Mouse (Mus musculus) embryonic facial prominence, embryonic 15.5 days (tissue): ENCODE measurements around the gene Tfap2b. TPM values are rescaled to one million over a fixed set of nuclear protein-coding genes. Genes with fewer than 3 reads are reported as not detected.

Source experiments
- ATAC-seq: fragments of 200-750 bp; cut with Nextera tagmentation; 2 replicates; pipeline ENCODE4 v1.8.0; 2017; ENCODE audit warnings: low read depth, moderate TSS enrichment; ENCODE audit not compliant: insufficient number of reproducible peaks, low FRiP score, low TSS enrichment
- H3K27ac ChIP-seq: fragments of 300-500 bp; sonication (generic); replicated peaks from 2 replicates; pipeline ENCODE4 v1.5.1; 2015; ENCODE audit warnings: mild to moderate bottlenecking, inconsistent platforms
- H3K27me3 ChIP-seq: fragments of 300-500 bp; sonication (generic); 2 replicates; pipeline ENCODE4 v1.6.1; 2015; ENCODE audit warnings: inconsistent platforms
- H3K36me3 ChIP-seq: fragments of 300-500 bp; sonication (generic); 2 replicates; pipeline ENCODE4 v1.6.1; 2015; ENCODE audit warnings: mild to moderate bottlenecking, inconsistent platforms
- H3K4me1 ChIP-seq: fragments of 300-500 bp; sonication (generic); 2 replicates; pipeline ENCODE4 v1.6.1; 2015; ENCODE audit warnings: inconsistent platforms
- H3K4me2 ChIP-seq: fragments of 300-500 bp; sonication (generic); replicated peaks from 2 replicates; pipeline ENCODE4 v1.6.1; 2015; ENCODE audit warnings: mild to moderate bottlenecking, inconsistent platforms
- H3K4me3 ChIP-seq: fragments of 300-500 bp; sonication (generic); replicated peaks from 2 replicates; pipeline ENCODE4 v1.5.1; 2015; ENCODE audit warnings: mild to moderate bottlenecking, inconsistent platforms
- H3K9ac ChIP-seq: fragments of 300-500 bp; sonication (generic); 2 replicates; pipeline ENCODE4 v1.6.1; 2015; ENCODE audit warnings: inconsistent platforms
- H3K9me3 ChIP-seq: fragments of 300-500 bp; sonication (generic); replicated peaks from 2 replicates; pipeline ENCODE4 v1.6.1; 2016; ENCODE audit warnings: inconsistent platforms
- WGBS: fragments of 180-500 bp; shearing (Covaris S2); methylation state at CpG from one replicate; pipeline ENCODE4 v1.1.7; 2015; 5-methylcytosine and 5-hydroxymethylcytosine counted together
- polyA plus RNA-seq: library from polyadenylated mRNA; unstranded; fragments of >200 nt; fragmentation: Nextera tagmentation; extraction: Ambion mirVana; gene quantifications from 2 replicates; pipeline ENCODE4 v1.2.1, GENCODE M21; 2015

Gene Tfap2b
- polyA plus RNA-seq, 1 experiment from 2014 or later, result 50.3 TPM

DNA sequence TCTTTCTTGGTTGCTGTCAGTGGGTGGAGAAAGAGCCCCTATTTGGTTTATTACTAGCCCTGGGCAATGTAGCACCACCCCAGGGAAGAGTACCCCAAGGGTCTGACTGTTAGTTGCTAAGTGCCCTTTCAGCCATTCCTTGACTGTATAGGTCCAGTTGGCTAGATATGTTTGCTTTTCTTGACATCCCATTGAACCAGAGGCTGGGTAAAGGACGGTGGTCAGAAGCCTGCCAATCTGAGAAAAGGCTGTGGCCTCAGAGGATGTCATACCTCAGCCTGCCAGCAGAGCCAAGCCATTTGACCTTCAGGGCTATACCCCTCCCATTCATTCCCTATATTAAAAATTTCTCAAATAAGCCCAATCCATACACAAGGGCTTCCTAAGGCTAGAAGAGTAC lies 24.0 kb downstream of the Tfap2b start:
- H3K4me1 ChIP-seq, result peaks cover 19% of the 10 kb centered on the region
- no peak for ATAC-seq
- H3K4me2 ChIP-seq, result no peak overlapping the region
- peaks cover 68% of the 10 kb centered on the region for H3K27me3 ChIP-seq
- 16% methylated on average over 1 of the region's 1 CpGs for WGBS
- H3K36me3 ChIP-seq, result no peaks in the 10 kb centered on the region
- no peak overlapping the region for H3K9ac ChIP-seq
- 0 out of 2 replicates have a peak overlapping the region, but pooled peaks have one; percentile 1 for H3K27ac ChIP-seq
- H3K9me3 ChIP-seq, result no peaks in the 10 kb centered on the region
- no peak overlapping the region for H3K4me3 ChIP-seq

DNA sequence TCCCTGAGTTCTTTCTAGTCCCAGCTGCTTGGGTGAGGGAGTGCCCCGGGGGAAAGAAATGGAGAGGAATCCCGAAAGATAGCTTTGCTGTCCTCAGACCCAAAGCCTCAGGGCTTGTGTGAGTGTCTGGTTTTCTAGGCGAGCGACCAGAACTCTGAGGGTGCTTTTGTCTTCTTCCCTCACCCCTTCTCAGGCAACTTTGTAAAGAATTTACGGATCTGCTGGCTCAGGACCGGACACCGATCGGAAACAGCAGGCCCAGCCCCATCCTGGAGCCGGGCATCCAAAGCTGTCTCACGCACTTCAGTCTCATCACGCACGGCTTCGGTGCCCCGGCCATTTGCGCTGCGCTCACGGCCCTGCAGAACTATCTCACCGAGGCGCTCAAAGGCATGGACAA lies 25.1 kb downstream of the Tfap2b start:
- Histone ChIP-seq H3K9ac (no peak overlapping the region), H3K4me2 (no peak overlapping the region; the same call in 1 of the 2 replicates), H3K4me1 (peaks cover 19% of the 10 kb centered on the region), H3K27ac (peak overlapping the region; percentile 60; the same call in 1 of the 2 replicates), H3K9me3 (no peaks in the 10 kb centered on the region), H3K27me3 (peaks cover 68% of the 10 kb centered on the region), H3K4me3 (no peak overlapping the region), H3K36me3 (no peaks in the 10 kb centered on the region)
- ATAC-seq, result no peak
- WGBS, result 10% methylated on average over 19 of the region's 19 CpGs

DNA sequence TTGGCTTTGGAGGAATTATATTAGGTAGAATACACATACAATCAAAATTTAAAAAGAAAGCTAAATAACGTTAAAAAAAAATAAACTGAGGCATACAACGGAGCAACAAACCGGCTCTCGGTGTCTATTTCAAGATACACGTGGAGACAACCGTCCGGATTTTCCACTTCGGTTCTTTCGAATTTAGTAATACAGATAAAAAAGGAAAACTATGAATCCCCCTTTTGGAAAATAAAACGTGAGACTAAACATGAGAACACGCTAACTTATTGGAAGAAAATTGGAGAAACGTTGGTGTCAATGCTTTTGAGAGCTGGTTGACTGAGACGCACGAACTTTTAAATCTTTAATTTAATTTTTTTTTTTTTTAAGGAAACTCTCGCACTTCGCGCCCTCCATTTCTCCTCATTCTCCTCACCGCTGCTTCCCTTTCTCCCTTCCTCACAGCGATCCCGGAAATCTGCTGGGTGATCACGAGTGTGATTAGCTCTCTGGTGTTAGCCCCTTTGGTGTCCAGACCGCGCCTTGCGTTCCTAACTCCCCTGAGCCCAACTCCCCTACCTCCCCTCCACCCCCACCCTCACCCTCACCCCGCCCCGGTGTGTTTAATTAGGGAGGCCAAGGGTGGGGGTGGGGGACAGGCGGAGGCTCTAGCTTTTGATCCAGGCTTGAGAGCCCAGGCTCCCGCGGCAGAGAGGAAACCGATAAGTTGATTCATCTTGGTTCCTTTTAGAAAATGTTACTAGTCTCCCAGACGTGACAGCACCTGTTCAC lies 25.9 kb downstream of the Tfap2b start:
- no peak overlapping the region for H3K9ac ChIP-seq
- peaks cover 19% of the 10 kb centered on the region for H3K4me1 ChIP-seq
- ATAC-seq, result no peak; the same call in 1 of the 2 replicates
- H3K27me3 ChIP-seq, result peaks cover 62% of the 10 kb centered on the region
- peak overlapping the region; percentile 35 for H3K4me2 ChIP-seq
- peak overlapping the region; percentile 51; the same call in 1 of the 2 replicates for H3K27ac ChIP-seq
- no peaks in the 10 kb centered on the region for H3K36me3 ChIP-seq
- WGBS, result 7% methylated on average over 31 of the region's 31 CpGs
- H3K9me3 ChIP-seq, result no peaks in the 10 kb centered on the region
- H3K4me3 ChIP-seq, result peak overlapping the region; percentile 16; the same call in 1 of the 2 replicates

DNA sequence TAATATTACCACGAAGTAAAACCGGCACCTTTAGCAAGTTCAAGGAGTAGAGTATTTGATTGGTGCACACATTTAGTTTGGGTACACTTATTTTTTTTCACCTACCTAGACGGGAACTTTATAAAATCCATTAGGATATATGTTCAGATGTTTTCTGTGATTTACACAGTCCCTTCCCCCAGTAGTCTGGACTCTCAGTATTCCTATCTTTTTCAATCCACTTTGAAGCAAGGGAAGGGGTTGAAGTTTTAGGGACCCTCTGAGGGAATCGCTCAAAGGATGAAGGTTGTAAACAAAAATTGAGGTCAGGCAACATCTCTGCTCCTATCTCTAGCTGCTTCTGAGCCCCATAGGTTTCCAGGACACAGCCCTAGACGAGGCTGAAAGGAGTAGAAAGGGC lies 27.3 kb downstream of the Tfap2b start:
- peaks cover 70% of the 10 kb centered on the region for H3K27me3 ChIP-seq
- peak overlapping the region; percentile 55 for H3K27ac ChIP-seq
- H3K36me3 ChIP-seq, result no peaks in the 10 kb centered on the region
- no peak overlapping the region for H3K4me3 ChIP-seq
- peaks cover 17% of the 10 kb centered on the region for H3K4me1 ChIP-seq
- ATAC-seq, result no peak
- no peak overlapping the region for H3K9ac ChIP-seq
- WGBS, result 25% methylated on average over 5 of the region's 5 CpGs
- H3K4me2 ChIP-seq, result no peak overlapping the region
- no peaks in the 10 kb centered on the region for H3K9me3 ChIP-seq

DNA sequence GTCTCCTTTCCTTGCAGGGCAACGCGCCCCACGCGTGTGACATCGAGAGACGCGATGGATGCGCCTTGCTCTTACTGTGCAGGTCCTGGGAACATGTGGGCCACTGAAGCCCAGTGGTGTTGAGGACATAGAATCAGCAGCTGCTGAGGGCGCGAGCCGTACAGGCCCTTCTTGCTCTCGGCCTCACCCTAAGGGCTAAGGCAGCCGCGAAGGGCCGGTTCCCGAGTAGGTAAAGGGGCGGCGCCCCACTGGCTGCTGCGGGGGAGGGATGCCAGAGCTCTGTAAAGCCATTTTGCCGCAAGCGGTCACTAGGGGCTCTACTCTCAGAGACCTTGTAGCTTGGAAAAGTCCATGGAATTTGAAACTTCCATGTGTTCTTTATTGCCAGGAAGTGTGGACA lies 27.9 kb downstream of the Tfap2b start:
- H3K27ac ChIP-seq, result peak overlapping the region; percentile 55

DNA sequence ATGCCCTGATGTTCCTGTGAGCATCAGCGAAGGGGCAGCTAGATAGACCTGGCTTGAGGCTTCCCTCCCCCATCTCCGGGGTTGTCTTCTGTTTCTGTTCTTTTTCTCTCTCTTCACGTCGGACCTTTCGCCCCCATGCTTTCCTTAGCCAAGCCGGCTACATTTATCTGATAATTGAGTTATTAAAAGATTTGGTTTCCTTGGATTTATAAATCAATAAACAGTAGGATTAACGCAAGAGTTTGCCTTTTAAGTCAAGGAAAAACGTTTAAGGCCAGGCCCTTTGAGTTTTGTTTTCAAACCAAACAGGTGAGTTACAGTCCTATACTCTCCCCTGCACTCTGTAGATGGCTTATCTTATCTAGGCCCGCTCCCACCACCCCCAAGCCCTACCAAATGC lies 28.3 kb downstream of the Tfap2b start:
- Histone ChIP-seq H3K36me3 (no peaks in the 10 kb centered on the region), H3K4me1 (peaks cover 22% of the 10 kb centered on the region), H3K9me3 (no peaks in the 10 kb centered on the region), H3K27ac (no peak overlapping the region), H3K9ac (no peak overlapping the region), H3K4me2 (no peak overlapping the region), H3K4me3 (no peak overlapping the region), H3K27me3 (peaks cover 66% of the 10 kb centered on the region)
- WGBS, result 27% methylated on average over 9 of the region's 9 CpGs
- no peak for ATAC-seq

More for the DNA sequence above, 27.9 kb downstream of the Tfap2b start:
- Histone ChIP-seq H3K9me3 (no peaks in the 10 kb centered on the region), H3K4me3 (no peak overlapping the region), H3K36me3 (no peaks in the 10 kb centered on the region), H3K4me2 (peak overlapping the region; percentile 15; the same call in 1 of the 2 replicates), H3K4me1 (peaks cover 18% of the 10 kb centered on the region), H3K9ac (no peak overlapping the region), H3K27me3 (peaks cover 65% of the 10 kb centered on the region)
- 13% methylated on average over 21 of the region's 21 CpGs for WGBS
- ATAC-seq, result no peak

DNA sequence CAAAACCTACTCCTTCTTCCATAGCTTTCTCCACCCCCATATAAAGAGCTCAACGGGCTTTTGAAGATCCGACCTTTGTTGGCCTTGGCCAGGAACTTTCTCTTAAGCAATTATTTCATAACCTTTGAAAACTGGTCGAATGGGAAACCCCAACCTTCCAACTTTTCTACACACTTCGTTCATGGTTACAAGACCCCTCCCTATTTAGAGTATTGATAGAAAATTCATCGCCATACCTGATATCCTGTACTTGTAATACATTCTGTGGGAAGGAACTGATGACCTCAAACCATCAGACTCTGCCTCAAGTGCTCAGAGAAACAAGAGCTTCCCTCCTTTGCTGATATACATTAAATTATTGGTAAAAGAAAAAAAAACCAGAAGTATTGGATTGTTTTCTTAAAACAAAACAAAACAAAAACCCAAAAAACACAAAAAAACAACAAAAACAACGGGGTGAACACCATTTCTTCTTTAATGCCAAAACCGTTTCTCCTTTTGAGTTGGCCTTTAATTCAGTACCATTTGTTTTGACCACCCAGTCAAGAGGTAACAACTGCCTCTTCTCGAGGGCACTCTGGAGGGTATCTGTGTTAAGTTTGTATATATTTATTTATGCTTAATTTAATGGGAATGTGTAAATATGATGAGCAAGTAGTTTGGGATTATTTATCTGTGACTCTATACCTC lies 29.2 kb downstream of the Tfap2b start:
- H3K36me3 ChIP-seq, result no peaks in the 10 kb centered on the region
- peaks cover 67% of the 10 kb centered on the region for H3K27me3 ChIP-seq
- no peaks in the 10 kb centered on the region for H3K9me3 ChIP-seq
- no peak overlapping the region for H3K4me2 ChIP-seq
- no peak overlapping the region for H3K27ac ChIP-seq
- no peak overlapping the region for H3K4me3 ChIP-seq
- no peak overlapping the region for H3K9ac ChIP-seq
- ATAC-seq, result no peak
- H3K4me1 ChIP-seq, result peaks cover 24% of the 10 kb centered on the region
- 35% methylated on average over 8 of the region's 8 CpGs for WGBS

DNA sequence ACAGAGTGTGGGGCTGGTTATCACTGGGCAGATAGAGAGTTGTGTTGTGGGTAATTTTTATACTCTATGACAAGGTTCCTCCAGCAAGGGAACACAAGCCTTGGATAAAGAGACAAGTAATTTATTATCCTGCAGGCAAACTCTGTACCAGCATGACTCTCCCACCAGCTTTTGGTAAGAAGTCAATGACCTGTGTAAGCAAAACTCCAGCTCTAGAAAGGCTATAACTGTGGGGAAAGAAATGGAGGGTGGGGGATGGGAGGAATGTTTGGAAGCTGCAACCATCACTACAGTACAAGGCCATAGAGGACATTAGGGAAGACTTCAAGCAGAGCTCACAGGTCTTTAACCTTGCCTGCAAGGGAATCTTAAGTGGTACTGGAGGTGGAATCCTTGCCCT lies 31.3 kb downstream of the Tfap2b start:
- H3K4me3 ChIP-seq, result no peak overlapping the region
- H3K9me3 ChIP-seq, result no peaks in the 10 kb centered on the region
- H3K27me3 ChIP-seq, result peaks cover 55% of the 10 kb centered on the region
- peaks cover 22% of the 10 kb centered on the region for H3K4me1 ChIP-seq
- H3K9ac ChIP-seq, result no peak overlapping the region
- H3K4me2 ChIP-seq, result no peak overlapping the region
- H3K27ac ChIP-seq, result no peak overlapping the region
- H3K36me3 ChIP-seq, result no peaks in the 10 kb centered on the region
- no peak for ATAC-seq

DNA sequence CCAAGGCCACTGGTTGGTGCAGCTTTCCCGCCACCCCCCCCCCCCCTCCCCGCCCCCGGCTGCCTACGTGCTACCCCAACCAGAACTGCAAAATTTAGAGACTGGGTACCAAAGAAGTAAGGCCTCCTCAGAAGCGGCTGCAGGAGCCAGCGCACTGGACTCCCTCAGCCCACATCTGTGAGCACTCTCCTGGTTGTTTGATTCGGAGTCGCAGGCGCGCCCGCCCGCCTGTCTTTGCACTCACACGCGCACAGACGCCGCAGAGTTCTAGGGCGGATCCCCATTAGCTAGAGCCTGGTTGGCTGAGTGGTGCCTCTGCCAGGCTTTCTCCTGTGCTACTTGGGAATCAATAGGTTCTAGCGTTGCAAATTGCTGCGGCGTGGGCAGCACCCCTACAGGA lies 32.6 kb downstream of the Tfap2b start:
- no peak overlapping the region for H3K9ac ChIP-seq
- no peaks in the 10 kb centered on the region for H3K9me3 ChIP-seq
- ATAC-seq, result peak; percentile 74; the same call in 1 of the 2 replicates
- H3K36me3 ChIP-seq, result no peaks in the 10 kb centered on the region
- peaks cover 20% of the 10 kb centered on the region for H3K4me1 ChIP-seq
- H3K27me3 ChIP-seq, result peaks cover 45% of the 10 kb centered on the region
- peak overlapping the region; percentile 52 for H3K4me2 ChIP-seq
- peak overlapping the region; percentile 40 for H3K4me3 ChIP-seq
- peak overlapping the region; percentile 66 for H3K27ac ChIP-seq
- 1% methylated on average over 19 of the region's 20 CpGs for WGBS

DNA sequence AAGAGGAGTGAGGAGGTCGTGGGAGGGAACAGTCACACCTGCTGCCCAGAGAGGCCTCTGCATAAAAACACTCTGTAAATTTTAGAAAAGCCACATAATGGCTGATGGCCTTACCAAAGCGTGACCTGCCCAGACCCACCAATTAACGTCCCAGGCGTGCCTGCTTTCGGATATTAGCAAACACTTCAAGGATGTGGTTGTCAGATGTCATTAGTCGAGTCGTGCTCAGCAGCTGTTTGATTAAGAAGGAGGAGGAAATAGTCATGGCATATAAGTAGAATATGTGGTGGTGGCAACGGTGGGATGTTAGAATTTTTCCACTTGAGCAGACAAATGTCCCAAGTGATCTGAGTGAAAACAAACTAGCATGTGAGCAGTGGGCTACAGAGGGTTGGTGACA lies 33.3 kb downstream of the Tfap2b start:
- no peak for ATAC-seq
- H3K4me2 ChIP-seq, result peak overlapping the region; percentile 52
- H3K27me3 ChIP-seq, result peaks cover 38% of the 10 kb centered on the region

DNA sequence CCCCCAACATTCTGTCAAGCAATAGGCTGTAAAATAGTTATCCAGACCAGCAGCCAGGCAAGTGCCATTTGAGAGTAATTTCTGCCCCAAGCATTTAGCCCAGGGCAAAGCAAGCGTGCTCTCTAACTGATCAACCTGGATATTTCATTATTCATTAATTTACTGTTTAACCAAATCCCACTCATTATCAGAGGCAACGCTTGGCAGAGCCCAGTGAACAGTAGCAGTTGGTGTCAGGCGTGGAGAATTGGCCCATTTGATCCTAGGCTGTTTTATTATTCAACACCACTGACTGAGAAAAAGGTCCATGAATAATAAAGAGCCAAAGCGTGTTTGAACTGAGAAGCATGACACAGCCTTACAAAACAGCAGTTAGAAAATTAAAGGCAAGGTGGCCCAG lies 36.3 kb downstream of the Tfap2b start:
- H3K36me3 ChIP-seq, result no peaks in the 10 kb centered on the region
- 48% methylated on average over 4 of the region's 4 CpGs for WGBS

More for the DNA sequence above, 33.3 kb downstream of the Tfap2b start:
- Histone ChIP-seq H3K4me1 (peaks cover 13% of the 10 kb centered on the region), H3K36me3 (no peaks in the 10 kb centered on the region), H3K9ac (no peak overlapping the region), H3K27ac (no peak overlapping the region; the same call in 1 of the 2 replicates), H3K9me3 (no peaks in the 10 kb centered on the region), H3K4me3 (peak overlapping the region; percentile 40)
- 13% methylated on average over 8 of the region's 8 CpGs for WGBS

More for the DNA sequence above, 36.3 kb downstream of the Tfap2b start:
- Histone ChIP-seq H3K9me3 (no peaks in the 10 kb centered on the region), H3K27ac (no peak overlapping the region), H3K4me2 (no peak overlapping the region), H3K9ac (no peak overlapping the region), H3K4me3 (no peak overlapping the region), H3K27me3 (peaks cover 21% of the 10 kb centered on the region), H3K4me1 (peaks cover 13% of the 10 kb centered on the region)
- no peak for ATAC-seq
